Mouse (Mus musculus) left cerebral cortex, postnatal 4 days (tissue): ENCODE data around the gene Gm49486. TPM values are rescaled to one million over a fixed set of nuclear protein-coding genes. Genes with fewer than 3 reads are reported as not detected.
"Not testable (repeated sequence)": the region's sequence is repeated elsewhere in the genome, so short reads cannot be mapped to it uniquely, and the experiment has no call there.

Experiments
- DNase-seq: peaks from one replicate; pipeline ENCODE4 v3.0.0-alpha.2; 2022
- intact Hi-C: fragments of 180-260 bp; cut with DNase I; formaldehyde crosslinking; loops from one replicate; pipeline ENCODE4 v1.15.1; 2025
- total RNA-seq, 2 experiments: library from RNA; stranded (reverse); gene quantifications; 2 replicates each; pipeline ENCODE4 v1.2.3; 2021

Gm49486 gene
- total RNA-seq, 2 experiments from 2014 or later, result 1.9 to 2.4 TPM

DNA sequence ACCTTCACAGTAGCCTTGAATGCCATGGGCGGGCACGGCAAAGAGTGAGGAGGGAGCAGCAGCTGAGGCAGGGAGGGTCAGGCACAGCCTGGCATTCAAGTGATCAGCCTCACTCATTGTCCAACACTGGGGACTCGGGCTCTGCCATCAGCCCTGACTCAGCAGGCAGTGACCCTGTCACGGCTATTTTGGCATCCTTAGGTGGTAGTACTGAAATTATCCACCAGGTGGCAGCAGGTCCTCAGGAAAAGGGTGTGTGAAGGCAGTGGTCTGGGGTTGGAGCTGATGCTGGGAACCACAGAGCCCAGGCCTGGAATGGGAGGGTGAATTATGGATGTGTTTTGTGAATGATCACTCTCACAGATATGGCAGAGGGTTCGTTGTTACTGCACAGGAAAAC, 4.5 kb upstream of the Gm49486 start:
- intact Hi-C loops, result no loop called here
- peak; percentile 88 for DNase-seq

DNA sequence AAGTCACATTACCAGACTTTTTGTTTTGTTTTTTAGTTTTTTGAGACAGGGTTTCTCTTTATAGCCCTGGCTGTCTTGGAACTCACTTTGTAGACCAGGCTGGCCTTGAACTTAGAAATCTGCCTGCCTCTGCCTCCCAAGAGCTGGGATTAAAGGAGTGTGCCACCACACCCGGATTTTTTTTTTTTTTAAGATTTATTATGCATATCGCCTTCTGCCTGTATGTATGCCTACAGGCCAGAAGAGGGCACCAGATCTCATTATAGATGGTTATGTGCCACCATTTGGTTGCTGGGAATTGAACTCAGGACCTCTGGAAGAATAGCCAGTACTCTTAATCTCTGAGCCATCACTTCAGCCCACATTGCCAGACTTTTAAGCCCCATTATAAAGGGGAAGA, 3.4 kb upstream of the Gm49486 start:
- intact Hi-C loops, result not testable (repeated sequence)

DNA sequence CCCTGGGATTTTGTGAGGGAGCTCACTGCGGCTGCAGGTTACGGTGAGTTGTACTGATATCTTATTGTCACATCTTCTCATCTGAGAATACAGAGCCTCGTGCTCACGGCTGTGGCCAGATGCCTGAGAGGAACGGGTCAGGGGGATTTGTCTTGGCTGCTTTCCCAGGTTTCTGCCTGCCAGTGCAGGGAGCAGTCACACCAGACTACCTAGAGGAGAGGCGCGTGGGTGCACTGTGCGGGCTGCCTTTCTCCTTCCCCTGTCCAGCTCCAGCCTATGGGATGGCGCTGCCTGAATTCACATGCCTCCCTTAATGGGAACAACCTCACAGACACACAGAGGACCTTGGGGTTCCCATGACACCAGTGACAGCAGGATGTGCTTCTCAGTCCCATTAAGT, 6.1 kb downstream of the Gm49486 start:
- intact Hi-C loops, result no loop called here
- DNase-seq, result peak; percentile 29

More for the DNA sequence above, 3.4 kb upstream of the Gm49486 start:
- not testable (repeated sequence) for DNase-seq

DNA sequence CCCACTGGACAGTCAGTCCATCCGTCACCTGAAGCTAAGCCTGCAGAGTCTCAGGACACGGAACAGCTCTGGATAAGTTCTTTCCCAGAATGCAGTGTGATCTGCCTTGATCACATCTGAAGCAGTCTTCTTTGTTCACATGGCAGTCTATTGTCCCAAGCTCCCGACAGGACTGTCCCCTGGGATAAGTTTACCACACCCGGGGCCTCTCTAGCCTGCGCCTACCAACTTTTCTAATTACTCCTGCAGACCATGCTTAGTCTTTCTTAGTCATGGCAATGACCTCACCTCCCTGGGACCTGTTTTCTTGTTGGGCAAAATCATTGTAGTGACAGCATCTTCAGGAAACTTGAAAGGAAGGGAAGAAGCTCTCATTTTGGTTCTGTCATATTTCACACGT, 8.8 kb downstream of the Gm49486 start:
- intact Hi-C loops, result no loop called here
- no peak for DNase-seq

DNA sequence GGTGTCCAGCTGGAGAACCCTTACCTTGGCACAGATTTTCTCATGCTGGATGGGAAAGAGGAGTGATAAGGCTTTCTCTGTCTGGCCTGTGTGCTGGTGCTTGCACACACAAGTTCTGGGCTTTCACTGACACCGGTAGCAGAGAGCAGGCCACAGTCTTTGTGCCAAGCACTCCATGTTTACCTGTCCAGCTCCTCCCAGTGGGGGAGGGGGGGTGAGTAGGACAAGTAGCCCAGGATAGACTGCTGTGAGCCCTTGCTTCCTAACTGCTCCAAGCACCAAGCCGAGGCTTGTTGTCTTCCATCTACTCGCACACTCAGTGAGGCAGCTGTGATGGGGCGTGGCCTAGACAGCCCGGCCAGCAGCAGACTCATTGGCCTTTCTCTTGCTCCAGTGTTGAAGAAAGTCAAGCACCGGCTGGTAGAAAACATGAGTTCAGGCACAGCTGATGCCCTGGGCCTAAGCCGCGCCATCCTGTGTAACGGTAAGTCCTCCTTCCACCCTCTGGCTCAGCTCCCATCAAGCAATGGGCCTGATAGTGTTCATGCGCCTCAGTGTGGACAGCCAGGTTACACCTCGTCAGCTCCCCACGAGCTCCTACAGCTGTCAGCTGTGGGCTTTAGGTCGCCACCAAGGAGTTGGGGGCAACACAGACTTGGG, 13.5 kb downstream of the Gm49486 start:
- intact Hi-C loops, result loop anchor here (5.0 kb wide), 1 partner anchor 225 kb away; no protein-coding TSS in a partner anchor
- DNase-seq, result no peak

DNA sequence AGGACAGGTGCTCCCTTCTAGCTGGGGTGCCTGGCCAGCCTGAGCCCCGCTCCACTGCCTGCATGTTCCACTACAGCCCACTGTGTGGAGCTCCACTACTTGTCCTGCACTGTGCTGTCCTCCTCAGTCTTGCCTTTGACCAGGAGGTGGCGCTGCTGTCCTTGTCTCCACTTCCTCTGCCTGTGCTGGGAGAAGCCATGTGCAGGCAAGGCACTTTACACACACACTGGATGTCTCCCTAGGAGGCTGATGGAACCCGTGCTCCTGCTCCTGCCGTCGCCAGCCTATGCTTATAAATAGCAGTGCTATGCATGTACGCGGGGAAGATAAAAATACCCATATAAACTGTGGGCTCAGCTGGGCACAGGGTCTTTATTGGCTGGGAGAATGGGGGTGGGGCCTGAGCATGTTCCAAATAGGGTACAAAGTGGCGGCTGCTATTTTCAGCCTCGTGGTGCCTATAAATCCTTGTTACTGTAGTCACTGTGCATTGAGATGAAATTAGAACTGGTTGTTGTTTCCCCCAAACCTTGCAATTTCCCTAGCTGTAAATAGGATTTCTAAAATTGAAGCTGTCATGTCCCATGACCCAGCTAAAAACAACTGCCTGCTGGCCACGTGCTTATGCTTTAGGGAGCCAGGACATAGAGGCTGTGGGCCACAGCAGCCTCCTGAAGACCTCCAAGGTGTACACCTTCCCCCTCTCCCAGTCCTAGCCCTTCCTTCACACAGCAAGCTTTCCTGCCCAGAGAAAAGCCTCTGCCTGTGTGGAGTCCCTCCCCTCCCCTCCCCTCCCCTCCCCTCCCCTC, 14.2 kb downstream of the Gm49486 start:
- DNase-seq, result peak; percentile 97
- intact Hi-C loops, result loop anchor here (5.0 kb wide), 1 partner anchor 224 kb away; no protein-coding TSS in a partner anchor

DNA sequence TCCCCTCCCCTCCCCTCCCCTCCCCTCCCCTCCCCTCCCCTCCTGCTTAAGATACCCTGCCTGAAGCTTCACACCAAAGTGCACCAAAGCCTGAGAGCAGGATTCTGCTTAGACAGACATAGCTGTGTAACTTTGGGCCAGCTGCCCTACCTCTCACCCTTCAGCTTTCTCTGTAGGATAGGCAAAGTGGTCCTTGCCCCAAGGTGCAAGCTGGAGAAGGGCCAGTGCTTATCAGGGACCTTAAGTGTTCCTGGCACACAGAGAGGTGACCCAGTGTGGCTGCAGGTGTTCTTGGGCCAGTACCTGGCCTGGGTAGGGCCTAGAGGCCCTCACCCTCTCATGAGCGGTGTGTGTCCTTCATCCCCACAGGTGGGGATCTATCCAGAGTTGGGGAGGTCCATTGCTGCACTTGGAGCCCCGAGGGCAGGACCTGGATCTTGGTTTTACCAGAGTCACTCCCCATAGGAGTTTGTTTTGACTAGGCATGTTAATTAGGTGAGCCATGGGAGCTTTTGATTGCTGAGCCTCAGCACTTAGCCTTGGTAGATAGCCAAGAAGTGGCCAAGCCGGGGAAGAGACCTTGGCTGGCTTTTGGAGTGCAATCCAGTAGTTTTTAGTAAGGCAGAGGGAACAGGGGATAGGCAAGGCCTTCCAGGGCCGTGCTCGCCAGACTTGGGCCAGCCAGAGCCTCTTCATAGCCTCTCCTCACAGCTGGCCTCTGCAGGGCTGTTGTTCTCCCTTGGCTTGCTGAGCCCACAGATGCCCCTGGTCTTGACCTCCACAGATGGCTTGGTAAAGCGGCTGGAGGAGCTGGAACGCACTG, 15.1 kb downstream of the Gm49486 start:
- no peak for DNase-seq
- intact Hi-C loops, result loop anchor here (5.0 kb wide), 1 partner anchor 223 kb away; no protein-coding TSS in a partner anchor

DNA sequence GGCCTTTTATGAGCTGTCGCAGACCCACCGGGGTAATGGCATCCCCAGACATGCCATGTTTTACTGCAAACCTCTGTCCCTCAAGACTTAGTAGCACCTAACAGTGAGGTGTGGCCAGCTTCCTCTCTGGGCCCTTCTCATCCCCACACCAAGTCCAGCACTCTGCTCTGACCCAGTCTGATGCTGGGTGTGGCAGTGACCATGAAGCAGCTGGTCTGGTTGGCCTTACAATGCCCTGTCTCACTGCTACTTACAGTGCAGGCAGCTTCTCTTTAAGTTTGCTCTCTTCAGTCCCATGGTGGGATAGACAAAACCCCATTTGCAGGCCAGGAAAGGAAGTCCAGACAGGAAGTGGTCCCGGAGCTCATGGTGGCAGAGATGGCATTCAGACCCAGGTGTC, 16.1 kb downstream of the Gm49486 start:
- intact Hi-C loops, result no loop called here

DNA sequence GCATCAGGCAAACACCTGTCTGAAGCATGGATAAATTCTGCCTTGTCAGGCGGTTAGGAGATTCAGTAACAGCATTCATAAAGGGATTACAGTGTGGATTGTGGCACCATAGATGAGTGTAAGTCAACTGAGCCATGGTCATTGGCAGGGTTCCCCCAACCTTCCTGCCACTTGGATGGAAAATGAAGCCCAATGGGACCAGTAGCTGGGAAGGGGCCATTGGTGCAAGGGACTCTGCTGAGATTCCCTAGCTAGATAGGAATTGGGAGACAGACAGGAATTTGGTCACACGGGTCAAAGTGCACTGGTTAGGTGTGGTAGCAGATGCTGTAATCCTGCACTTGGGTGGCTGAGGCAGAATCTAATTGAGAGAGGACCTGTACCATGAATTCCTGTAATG, 21.0 kb downstream of the Gm49486 start:
- DNase-seq, result no peak
- intact Hi-C loops, result no loop called here

More for the DNA sequence above, 16.1 kb downstream of the Gm49486 start:
- DNase-seq, result no peak

DNA sequence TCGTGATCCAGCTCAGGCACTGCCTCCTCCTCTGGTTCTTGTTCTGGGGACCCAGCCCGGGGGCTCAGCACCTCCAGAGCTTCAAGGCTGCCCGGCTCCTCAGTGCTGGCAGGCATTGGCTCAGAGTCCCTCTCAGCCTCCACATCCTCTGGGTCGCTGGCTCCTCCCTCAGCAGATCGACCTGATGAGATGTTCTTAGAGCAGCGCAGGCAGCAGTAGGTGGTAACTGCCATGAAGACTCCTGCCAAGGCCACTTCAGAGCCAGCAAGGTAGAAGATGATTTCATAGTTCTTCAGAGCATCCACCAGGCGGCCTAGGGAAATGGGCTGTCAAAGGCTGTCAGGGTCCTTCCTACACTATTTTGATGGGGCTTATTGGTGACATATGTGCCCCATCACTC, 22.0 kb downstream of the Gm49486 start:
- intact Hi-C loops, result no loop called here
- DNase-seq, result no peak

DNA sequence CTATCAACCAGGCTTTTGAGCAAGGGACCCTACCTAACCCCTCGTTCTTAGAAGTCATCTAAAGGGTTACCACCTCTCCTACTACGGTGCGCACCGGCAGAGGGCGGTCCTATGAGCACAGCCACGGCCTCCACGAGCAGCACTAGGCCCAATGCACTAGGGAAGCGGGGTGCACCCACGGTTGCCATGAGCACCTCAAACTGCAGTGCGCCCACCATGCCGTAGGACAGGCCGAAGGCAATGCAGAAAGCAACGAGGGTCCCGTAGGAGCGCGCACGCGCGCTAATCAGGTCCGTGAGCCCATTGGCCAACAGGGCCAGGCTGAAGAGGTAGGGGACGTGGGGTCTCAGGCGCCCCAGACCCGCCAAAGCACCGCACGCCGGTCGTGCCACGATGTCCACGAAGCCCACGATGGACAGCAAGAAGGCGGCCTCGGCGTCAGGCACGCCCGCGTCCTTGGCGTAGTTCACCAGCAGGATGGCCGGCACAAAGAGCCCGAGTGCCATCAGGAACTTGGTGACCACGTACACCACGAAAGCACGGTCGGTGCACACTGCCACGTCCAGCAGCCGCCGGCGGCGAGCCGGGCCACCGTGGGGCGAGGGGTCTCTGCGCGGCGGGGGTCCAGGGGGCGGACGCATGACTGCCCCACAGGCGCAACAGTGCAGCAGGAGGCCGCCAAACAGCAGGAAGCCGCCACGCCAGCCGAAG, 22.7 kb downstream of the Gm49486 start:
- DNase-seq, result no peak

DNA sequence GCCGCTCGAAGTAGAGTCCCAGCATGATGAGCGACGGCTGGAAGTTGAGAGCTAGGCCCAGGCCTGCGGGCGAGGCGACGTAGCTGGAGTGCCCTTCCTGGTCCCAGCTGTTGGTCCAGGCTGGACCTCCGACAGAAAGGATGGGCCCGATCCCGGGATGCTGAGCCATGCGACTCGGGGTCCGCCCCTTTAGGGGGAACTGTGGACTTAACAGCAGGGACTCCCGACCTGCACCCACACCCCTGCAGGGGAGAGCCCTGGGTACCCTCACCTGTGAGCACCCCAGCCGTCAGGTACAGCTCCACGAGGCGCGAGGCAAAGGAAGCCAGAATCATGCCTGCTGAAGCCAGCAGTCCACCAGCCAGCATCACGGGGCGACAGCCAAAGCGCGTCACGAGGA, 23.4 kb downstream of the Gm49486 start:
- intact Hi-C loops, result no loop called here
- DNase-seq, result no peak

More for the DNA sequence above, 22.7 kb downstream of the Gm49486 start:
- intact Hi-C loops, result no loop called here

DNA sequence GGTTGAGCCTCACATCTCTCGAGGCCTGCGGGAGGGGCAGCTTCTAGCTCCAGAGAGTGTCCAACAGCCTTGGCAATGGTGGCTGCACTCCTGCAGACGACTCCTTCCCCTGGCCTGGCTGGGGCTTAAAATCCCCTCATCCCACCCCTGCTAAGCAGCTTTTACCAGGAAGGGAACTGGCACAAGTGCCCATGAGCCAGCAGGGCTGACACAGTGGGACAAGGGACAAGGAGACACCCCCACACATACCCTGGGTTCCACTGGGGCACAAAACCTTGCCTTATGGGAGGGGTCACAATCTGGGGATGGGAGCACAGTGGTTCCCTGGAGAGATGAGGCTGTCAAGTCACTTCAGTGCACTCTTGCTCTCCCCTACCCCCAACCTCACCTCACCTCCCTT, 25.5 kb downstream of the Gm49486 start, which contains the start of gene Slc16a8:
TSS of gene Slc16a8 (minus strand) at position 101 of the 400 bp plus-strand sequence.
- no peak for DNase-seq

DNA sequence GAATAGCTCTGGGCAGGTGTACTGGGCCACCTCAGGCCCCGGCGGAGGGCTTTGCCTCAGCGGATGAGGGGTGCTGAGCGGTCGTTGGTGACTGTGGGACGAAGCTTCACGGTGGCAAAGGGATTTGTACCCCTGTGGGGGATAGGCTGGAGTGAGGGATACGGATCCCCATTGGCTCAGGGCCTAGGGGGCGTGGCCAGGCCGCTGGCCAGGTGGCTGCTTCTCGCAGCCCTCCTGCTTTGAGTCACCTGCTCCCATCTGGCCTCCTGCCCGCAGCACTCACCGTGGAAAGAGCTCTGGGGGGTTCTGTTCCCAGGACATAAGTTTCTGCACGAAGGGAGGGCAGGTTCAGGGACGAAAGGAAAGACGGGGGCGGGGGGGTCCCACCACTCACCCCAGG, 29.3 kb downstream of the Gm49486 start:
- DNase-seq, result no peak
- intact Hi-C loops, result no loop called here

More for the DNA sequence above, 25.5 kb downstream of the Gm49486 start, which contains the start of gene Slc16a8:
- intact Hi-C loops, result no loop called here

DNA sequence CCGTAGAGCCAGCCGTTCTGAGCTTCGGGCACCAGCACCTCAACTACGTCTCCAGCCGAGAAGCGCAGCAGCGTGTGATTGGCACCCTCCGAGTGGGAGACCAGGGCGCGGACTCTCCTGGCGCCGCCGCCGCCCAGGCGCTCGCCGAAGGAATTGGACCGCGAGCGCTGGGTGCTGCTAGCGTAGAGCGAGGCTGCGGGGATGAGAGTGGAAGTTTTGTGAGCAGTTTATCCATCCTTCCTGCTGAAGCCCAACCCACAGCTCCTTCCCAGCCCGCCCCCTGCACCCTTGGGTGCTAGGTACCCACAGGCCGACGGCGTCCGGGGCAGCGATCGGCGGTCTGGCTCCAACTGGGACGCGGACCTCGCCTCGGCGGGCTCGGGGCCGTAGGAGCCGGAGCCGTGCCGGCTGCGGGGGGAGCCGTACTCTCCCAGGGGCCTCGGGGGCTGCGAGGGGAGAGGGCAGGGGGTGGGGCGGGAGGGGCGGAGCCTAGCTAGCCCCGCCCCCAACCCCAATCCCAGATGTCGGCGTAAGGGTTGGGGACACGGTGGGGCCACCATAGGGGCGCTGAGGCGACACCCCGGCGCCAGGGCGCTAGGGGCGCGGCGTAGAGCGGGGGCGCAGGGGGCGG, 32.0 kb downstream of the Gm49486 start:
- no peak for DNase-seq
- intact Hi-C loops, result no loop called here

DNA sequence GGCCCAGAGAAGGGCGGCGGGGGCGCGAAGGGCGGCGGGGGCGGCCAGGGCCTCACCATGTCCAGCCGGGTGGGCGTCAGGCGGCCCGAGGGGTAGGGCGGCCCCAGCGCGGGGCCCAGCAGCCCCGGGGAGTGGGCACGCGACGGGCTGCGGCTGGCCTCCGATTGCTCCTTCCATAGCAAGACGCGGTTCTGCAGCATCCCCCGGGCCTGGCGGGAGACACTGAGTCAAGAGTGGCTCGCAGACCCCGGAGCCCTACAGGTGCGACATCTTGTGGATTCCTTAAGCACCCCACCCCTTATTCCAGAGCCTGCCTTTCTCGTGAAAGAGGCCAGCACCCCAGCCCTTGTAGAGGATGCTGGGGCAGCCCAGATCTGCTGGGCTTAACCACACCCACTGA, 32.6 kb downstream of the Gm49486 start:
- intact Hi-C loops, result no loop called here
- DNase-seq, result no peak

DNA sequence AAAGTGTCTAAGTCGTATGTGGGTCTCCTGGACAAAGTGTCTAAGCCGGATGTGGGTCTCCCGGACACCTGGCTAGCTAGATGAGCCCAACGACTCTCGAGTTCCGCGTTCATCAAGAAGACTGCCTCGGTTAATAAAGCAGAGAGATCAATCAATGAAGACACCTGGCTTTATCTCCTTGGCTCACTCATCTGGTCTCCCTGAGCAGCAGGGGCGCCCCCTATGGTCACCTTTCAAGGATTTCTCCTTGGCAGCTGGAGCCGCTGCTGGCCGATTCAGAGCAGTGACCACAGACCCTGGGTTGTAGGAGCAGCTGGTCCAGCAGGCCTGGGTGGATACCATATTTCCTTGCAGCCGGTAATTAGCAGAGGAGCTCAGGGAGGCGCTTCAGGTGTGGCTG, 33.2 kb downstream of the Gm49486 start:
- intact Hi-C loops, result no loop called here
- peak; percentile 27 for DNase-seq

DNA sequence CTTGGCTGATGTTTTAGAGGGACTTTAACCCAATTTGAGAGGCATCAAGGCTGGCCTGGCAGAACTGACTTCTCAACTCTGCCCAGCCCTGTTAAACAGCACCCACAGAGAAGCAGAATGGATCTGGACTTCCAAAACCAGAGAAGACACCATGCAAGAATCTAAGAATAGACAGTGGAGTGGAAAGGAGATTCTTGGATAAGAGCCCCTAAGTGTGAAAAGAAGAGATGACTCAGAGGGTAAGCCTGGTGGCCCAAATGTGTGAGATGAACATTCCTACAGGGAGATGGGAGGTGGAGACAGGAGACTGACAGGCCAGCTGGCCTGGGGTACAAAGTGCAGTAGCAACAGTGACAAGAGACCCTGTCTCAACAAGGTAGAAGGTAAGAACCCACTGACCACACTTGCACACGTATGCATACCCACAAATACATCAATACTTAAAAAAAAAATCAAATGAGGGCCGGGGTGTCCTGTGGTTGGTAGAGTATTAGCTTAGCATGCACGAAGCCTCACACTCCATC, 33.7 kb downstream of the Gm49486 start:
- DNase-seq, result no peak
- intact Hi-C loops, result no loop called here

DNA sequence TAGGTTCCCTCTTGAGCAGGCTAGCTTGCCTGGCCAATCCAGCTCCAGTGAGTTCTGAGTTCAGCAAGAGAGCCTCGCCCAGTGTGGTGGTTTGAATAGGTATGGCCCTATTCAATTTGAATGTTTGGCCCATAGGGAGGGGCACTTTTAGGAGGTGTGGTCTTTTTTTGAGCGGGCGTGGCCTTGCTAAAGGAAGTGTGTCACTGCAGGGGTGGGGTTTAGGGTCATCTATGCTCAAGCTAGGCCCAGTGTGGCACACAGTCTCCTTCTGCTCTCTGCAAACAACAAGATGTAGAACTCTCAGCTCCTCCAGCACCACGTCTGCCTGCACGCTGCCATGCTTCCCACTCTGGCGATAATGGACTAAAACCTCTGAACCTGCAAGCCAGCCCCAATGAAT, 34.5 kb downstream of the Gm49486 start:
- intact Hi-C loops, result no loop called here
- no peak for DNase-seq

DNA sequence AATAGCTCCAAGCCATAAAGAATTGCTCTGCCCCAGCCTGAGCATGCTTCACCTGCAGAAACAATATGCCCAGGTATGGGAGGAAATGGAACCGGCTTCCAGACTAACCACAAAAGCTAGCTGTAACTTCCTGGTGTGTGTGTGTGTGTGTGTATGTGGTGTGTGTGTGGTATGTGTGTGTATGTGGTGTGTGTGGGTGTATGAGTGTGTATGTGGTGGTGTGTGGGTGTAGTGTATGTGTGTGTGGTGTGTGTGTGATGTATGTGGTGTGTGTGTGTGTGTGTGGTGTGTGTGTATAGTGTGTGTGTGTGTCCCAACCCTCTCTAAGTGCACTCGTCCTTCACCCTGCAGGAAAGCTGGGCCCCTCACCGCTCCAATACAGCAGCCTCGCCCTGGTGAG, 36.2 kb downstream of the Gm49486 start:
- no peak for DNase-seq
- intact Hi-C loops, result no loop called here
